Mouse (Mus musculus): ENCODE measurements around the gene Srcin1.

Gene Srcin1

GRCm38 (mm10) chr11:97579088-97579857, 3.3 kb upstream of the Srcin1 start:
- DNase-seq (ENCODE audit: low spot score) = no peak

DNA sequence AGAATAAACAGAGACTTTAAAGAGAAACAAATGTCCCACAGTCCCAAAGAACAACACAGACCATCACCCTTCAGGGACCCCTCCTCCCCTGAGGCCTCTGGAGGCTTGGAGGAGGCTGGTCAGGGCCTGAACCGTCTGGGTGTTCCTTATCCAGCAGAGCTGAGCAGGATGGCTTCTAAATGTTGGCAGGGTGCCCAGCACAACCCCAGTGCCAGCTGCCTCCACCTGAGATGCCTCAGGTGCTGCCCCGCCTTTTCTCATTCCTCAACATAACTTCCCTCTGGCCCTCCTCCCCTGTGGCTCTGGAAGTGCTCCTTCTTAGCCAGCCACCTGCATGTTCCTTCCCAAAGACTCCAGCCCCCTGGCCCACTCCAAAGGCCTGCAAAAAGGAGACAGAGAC, 2.3 kb upstream of the Srcin1 start:
- DNase-seq (ENCODE audit: low spot score) = no peak

DNA sequence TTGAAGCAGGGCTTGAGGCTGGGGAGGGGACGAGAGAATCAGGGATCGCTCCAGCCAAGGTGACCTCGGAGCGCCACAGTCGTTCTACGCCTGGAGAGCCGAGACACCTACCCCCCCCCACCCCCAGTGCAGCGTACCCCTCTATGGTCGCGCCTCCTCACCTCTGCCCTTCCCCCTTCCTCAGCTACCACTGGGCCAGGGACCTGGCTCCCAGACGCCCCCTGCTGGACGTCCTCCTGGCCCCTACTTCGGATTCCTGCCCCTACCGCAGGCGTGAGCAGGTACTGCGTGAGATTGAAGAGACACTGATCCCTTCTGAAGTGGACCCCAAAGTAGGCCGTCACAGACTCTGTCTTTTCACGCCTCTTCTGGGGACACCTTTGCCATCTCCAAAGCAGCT, 348 bp downstream of the Srcin1 start:
- DNase-seq (ENCODE audit: low spot score) = peak; percentile 76

DNA sequence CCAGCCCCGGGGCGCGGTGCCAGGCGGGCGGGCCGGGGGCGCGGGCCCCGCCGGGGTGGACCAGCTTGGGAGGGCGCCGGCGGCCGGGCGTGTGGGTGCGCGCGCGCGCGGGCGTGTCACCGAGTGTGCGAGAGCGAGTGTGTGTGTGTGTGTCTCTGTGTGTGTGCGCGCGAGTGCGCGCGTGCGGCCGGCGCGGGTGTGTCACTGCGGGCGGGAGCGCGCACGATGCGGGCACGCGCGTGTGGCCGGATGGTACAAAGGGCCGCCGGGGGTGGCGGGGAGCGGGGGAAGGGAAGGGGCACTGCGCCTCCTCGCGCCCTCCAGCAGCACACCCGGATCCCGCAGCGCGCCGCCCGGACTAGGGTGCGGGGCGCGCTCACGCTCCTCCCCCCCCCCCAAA, 911 bp downstream of the Srcin1 start:
- DNase-seq (ENCODE audit: low spot score) = peak; percentile 83

DNA sequence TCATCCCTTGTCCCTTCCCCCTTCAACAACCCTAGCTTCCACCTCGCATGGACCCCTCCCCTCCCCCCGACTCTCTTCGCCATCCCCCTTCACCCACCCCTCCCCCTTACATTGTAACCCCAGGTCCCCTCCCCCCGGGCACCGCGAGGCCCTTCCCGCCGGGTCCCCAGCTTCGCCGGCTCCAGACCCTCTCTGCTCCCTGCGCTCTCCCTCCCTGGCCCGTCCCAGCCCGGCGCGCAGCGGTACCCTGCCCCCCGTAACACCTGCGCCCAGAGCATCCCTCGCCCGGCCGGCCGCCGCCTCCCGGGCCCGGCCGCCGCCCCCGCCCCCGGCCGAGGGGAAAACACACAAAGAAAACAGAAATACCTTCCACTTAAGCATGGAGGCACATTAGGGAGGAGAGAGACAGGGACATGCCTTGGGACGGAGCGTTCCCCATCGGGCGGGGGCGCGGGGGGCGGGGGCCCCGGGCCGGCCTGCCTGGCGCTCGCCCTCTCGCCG, 1.4 kb downstream of the Srcin1 start:
- no peak for DNase-seq (ENCODE audit: low spot score)

GRCm38 (mm10) chr11:97573891-97574550, 2.0 kb downstream of the Srcin1 start:
- DNase-seq (ENCODE audit: low spot score) = peak; percentile 81

DNA sequence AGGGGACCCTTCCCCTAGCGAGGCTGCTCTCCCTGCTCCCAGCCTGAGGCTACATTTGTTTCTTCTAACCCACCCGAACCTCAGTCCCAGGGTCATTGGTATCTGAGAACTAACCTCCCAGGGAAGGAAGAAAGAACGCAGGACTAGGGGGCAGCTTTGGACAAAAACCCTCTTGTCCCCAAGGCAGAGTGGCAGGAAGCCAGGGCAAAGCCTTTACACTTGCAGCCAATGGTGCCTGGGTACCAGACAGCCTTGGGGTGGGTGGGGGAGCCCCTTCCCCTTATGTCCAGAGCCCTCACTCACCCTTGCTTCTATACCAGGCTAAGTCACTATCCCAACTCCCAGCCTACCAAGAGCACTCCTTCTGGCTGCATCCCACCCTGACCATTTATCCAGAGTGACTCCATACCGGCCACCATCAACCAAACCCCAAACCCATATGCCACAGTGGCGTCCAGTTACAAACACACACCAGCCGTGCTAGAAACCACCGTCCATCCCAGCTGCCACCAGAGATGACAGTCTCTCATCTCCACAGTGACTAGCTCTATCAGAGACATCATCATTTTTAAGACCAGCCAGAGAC, 3.0 kb downstream of the Srcin1 start:
- no peak for DNase-seq (ENCODE audit: low spot score)

DNA sequence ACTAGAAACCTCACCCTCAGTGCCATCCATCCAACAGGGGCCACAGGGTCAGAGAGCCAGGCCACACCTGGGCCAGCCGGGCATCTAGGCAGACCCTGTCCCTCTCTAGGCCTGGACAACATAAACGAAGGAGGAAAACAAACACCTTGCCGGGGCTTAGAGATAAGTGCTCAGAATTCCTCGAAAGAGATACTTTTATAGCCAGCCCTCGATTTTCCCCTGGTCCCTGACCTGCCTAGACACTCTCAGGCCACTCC, 4.0 kb downstream of the Srcin1 start:
- no peak for DNase-seq (ENCODE audit: low spot score)

GRCm38 (mm10) chr11:97571266-97572088, 4.5 kb downstream of the Srcin1 start:
- no peak for DNase-seq (ENCODE audit: low spot score)

DNA sequence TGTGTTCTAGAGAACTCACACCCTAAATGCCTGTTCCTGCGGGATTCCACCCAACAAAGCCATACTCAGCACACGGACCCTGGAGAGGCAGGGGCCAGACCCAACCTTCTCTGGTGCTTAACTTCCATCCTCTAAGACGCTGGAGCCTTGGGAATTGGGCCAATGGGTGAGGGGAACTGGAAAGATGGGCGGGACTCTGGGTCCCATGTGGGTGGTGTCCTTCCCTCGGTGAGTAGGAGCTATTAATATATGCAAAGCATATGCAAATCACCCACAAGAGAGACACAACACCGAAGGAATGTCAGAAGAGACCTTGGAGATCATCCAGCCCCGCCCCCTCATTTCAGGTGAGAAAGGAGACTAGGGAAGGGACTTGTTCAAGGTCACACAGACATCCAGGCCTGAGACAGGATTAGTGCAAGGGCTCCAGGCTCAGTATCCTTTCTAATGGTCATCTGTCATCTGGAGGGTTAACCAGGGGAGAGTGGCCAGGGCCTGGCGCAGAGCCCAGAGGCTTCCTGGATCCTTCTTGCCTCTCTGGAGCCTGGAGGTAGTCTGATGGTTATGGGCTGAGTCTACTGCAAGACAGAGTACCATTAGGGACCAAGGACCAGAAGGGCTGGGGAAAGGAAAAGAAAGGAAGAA, 5.4 kb downstream of the Srcin1 start:
- DNase-seq (ENCODE audit: low spot score) = no peak

GRCm38 (mm10) chr11:97569806-97570205, 6.2 kb downstream of the Srcin1 start:
- no peak for DNase-seq (ENCODE audit: low spot score)

- no peak for DNase-seq (ENCODE audit: low spot score)
These were observed 6.7 kb downstream of the Srcin1 start for GRCm38 (mm10) chr11:97569301-97569724.

- no peak for DNase-seq (ENCODE audit: low spot score)
These were observed 7.3 kb downstream of the Srcin1 start for GRCm38 (mm10) chr11:97568729-97569128.

DNA sequence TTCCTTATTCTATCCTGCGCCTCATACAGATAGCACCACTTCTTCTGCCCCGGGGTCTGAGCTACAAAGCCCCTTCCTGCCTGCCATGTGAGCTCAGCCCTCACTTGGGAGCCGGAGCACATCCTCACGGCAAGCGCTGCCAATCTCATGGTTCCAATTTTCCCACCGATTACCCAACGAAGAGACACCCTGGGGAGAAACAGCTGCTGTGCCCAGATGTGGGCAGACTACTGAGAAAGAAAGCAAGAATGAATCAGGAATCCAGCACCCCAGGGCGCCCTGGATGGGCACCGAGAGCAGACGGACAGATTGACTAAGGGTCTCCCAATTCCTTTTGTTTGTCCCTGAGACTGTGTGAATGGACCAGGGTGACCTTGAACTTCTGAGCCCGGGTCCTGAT, 8.5 kb downstream of the Srcin1 start:
- DNase-seq (ENCODE audit: low spot score) = no peak

DNA sequence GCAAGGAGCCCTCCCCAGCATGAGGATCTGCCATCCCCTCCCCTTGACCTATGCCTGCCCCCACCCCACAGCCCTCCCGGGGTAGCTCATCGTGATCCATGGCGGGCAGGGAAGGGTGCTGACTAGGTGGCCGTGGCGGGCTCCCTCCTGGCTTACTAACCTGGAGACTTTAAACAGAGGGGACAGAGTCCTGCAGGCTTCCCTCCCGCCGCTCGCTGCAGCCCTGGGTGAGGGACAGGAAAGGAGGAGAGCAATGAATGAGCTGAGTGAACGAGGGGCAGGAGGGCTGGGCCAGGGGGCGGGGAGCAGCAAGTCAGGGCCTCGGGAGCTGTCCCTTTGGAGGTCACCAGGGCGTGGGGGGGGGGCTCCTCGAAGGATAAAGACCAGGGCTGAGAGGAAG, 9.4 kb downstream of the Srcin1 start:
- DNase-seq (ENCODE audit: low spot score) = no peak

GRCm38 (mm10) chr11:97563730-97564129, 12.3 kb downstream of the Srcin1 start:
- no peak for DNase-seq (ENCODE audit: low spot score)

DNA sequence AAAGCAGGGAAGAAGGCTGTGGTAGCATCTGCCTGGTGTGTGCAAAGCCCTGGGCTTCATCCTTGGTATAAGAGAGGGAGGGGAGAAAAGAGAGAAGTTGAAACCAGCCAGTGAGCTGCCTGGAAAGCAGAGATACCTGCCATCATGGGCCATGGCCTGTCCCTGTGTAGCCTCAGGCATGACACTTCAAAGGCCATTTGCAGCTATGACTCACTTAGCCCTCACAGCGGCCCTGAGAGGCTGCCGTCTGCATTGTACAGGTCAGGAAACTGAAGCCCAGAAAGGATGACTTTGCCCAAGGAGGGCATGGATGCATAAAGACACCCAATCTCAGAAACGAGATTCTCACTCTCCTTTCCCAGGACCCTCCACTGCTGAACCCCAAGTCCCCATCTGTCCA, 13.4 kb downstream of the Srcin1 start:
- DNase-seq (ENCODE audit: low spot score) = no peak

DNA sequence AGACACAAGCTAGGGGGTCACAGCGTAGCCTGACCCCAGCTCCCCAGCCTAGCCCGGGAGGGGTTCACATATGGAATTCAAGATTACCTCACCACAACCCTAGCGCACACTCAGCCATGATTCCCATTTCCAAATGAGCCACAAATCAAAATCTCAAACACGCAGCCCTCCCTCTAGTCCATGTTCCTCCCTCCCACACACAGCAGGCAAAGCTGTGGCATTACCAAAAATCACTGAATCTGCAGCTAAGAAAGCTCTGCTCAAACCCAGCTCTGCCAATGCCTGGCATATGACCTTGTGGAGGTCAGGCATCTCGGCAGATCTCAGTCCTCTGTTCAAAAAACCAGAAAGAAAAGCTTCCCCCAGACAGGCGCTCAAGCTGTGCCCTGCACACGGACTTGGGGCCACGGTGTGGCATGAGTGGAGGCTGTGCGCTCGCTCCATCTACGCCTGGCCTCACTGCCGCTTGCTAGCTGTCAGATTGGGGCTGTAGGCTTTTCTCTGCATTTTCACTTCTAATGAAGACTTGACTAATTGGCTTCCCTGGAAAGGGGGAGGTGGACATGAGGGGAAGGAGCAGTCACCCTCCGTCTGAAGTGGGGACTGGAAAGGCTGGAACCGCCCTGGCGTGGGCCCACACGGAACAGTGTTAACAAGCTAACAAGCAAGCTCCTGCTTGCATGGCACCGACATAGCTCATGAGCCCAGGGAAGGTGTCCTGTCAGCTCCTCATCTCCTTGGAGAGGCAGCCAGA, 15.6 kb downstream of the Srcin1 start:
- no peak for DNase-seq (ENCODE audit: low spot score)

GRCm38 (mm10) chr11:97559549-97559948, 16.4 kb downstream of the Srcin1 start:
- DNase-seq (ENCODE audit: low spot score) = no peak

GRCm38 (mm10) chr11:97557885-97558284, 18.1 kb downstream of the Srcin1 start:
- no peak for DNase-seq (ENCODE audit: low spot score)
